Mouse (Mus musculus) monocyte, adult 2 months (primary cell): ENCODE measurements around the gene Umps.

Experiments used
- DNase-seq, 2 experiments: peaks; one replicate each; pipeline ENCODE4 v3.0.0; 2022; ENCODE audit warnings: low spot score in 2 of 2, low read depth in 1 of 2

Gene Umps

DNA sequence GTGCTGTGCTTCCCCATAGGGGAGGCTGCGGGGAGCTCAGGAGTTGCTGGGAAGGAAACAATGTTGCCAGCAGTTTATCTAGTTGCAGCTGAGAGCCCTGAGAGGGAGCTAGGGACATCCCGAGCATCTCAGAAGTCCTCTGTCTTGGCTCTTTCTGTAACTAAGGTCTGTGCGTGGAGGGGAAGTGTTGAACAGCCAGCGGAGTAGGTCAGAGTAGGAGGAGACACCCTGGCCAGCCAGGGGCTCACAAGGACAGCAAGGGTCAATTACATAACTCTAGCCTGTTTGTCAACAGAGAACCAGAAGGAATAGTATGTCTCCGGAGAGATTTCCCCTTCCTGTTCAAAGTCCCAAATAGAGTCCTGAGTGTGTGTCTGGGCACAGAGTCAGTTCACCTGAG, 34.7 kb downstream of the Umps start:
- no peak for DNase-seq

DNA sequence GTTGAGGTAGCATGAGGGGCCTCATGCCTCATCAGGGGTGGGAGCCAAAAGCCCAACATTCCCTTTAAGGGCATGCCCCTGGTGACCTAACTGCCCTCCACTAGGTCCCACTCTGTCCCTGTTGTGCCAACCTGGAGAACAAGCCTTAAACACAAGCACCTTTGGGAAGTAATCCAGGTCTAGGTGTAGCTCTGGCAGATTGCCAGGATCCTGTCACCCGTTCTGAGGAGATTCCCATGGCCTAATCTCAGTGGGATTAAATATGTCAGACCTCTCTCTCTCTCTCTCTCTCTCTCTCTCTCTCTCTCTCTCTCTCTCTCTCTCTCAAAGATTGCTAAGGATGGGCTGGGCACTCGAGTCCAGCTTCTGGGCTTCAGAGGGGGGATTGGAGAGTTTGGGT, 35.2 kb downstream of the Umps start:
- no peak for DNase-seq

GRCm38 (mm10) chr16:33930785-33931184, 36.1 kb downstream of the Umps start:
- DNase-seq = no peak

GRCm38 (mm10) chr16:33928788-33929462, 37.9 kb downstream of the Umps start:
- DNase-seq = no peak

DNA sequence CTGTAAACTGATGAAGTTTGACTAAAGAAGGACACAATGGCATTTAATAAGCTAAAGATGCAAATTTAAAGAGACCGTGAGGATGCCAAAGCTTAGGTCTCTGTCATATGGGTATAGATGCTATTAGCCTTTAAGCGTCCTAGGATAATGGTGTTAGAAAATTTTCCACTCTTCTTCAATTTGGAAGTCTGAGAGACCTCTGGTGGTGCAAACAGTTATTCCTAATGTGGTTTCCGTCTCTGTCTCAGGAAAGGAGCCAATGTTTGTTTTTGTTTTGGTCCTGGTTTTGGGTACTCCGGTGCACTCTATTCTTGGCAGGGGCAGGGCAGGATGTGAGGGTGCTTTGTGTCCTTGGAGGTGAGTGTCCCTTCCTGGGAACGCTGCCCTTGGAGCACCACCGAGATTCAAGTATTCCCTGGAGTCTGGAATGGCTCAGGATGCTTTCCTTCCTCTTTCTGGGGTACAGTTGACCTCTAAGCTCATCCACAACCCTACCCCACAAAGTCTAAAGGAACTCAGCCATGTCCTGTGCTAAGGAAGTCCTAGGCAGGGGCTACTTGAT, 39.5 kb downstream of the Umps start:
- DNase-seq = no peak

DNA sequence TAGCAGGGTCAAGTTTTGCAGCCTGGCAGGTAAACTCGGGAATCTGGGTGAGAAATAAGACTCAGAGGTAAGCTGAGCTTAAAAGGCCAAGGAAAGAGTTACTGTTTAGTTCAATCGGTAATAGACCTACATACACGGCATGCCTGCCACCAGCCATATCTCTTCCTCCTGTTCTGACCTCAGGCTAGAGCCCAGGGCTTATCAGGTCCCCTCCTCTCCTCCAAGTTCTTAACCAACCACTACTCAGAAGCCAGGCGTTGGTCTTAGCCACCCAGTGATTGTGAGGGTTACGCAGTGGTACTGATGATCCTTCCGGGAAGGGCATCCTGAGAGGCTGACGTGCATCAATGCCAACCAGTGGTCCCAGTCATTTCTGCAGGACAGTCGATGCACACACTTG, 43.1 kb downstream of the Umps start:
- no peak for DNase-seq

- no peak for DNase-seq
These were observed 43.9 kb downstream of the Umps start for GRCm38 (mm10) chr16:33923001-33923316.

DNA sequence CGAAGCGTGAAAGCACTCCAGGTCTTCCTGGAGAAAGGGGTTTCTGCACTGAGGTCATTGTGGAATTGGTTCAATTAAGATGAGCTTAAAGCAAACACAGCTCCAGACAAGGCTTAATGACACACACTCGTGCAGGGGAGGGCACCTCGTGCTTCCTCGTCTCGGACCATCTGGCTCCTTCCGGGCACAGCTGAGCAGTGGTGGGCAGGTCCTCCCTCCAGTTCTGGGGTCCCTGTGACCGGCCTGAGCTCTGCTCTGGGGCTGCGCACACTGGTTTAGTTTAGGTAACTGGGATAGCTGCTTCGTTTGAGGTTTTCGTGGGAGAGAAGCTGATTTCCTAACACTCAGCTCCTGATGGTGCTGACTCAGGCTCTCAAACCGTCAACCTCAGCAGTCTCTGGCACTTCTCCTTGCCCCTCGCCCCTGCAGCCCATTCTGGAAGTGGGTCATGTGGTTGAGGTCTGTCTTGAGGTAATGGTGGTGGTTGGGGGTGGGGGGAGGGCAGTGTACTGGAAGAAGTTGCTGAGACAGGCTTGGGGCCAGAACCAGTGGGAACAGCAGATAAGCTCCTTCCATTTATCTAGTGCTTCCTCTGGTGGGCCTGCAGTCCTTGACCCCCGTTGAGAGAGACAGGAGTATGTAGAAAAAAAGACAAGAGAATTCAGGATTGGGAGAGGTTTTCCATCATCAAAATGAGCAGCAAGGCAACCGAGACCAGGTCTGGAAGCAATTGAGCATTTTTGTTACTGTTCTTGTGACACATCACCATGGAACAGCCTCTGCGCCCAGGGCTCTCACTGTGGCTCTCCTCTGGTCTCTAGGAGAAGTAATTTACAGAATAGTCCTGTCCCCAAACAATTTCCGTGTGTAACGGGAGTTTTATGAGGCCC, 44.5 kb downstream of the Umps start:
- DNase-seq = peak; percentile 24 to 31

DNA sequence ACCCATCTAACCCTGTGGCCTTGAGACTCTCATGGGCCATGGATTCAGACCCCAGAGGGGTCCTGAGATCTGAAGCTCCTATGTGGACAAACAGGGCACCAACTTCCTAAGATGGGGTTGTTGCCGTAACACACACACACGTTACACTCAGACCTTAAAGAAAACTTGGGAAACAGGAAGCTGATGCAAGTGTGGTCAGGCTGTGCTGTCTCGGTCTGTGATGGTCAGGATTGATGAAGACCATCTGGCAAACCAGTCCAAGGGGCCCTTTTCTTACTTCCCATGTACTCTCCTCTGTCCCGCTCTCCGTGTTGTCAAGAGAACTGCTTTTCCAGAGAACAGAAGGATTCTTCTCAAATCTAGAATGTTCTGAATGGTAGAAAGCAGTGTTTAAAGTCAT, 45.3 kb downstream of the Umps start:
- DNase-seq = no peak

- DNase-seq = no peak
These were observed 48.9 kb downstream of the Umps start for GRCm38 (mm10) chr16:33917926-33918325.

GRCm38 (mm10) chr16:33917390-33917789, 49.4 kb downstream of the Umps start:
- no peak for DNase-seq

DNA sequence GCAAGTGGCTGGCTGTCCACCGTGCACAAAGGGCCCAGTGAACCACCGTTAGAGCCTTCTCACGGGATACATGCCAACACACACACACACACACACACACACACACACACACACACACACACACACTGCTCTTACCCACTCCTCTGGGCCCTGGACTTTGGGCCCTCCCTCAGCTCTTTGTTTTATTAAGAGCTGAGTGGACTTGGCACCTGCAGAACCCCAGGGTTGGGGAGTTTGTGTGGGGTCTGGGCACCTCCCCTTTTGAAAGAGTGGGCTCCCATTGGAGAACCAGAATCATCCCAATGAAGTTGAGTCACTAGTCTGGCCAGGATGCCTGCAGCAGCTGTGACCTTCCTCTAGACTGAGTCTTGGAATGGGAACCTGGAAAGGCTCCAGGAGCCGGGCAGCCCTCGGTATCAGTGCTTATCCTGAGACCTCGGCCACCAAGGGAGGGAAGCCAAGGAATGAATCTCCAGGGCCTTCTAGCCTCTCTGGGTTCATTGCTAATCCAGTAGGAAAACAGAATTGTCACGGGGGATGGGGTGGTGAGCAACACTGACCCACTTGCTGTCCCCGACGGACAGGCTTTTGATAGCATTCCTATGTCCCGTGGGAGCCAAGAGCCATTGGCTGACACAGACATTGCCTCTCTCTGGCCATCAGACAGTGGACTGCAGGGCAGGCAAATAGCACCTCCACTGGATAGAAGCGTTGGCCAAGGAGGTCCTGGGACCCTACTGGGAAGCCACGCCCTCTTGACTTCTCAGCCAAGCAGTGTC, 50.2 kb downstream of the Umps start:
- DNase-seq = no peak

DNA sequence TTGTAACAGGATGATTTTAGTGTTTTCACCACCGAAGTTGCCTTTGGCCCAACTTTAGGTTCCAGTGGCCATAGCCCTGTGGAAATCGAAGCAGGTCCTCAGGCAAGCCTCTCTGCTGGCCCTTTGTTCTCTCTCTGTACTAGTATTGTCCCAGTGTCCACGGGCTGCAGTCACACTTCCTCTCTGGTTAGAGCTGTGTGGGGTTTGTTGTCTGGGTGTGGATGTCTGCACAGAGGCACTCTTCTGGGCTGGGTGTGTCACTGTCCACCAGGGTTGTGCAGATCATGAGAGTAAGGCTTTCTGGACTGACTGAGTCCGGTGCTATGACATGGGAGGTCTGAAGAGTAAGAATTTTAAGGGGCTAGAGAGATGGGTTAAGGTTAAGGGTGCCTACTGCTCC, 51.8 kb downstream of the Umps start:
- peak in 1 of 2 experiments; percentile 13 for DNase-seq

DNA sequence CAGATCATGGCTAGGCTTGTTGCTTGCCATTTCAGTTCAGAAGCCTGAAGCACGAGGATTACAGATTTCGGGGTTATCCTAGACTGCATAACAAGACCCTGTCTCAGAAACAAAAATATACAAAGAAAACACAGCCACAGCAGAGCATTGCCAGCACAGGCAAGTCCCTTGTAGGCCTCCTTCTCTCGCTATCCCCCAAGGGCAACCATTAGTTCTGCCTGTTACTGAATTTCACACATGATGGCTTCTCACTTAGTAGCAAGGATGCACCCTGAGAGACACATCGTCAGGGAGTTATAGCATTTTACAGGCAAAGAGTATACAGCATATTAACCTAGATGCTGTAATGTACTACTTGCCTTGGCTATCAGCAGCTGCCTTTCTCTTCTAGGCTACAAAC, 58.6 kb downstream of the Umps start:
- no peak for DNase-seq
